In the genomic region with DNA sequence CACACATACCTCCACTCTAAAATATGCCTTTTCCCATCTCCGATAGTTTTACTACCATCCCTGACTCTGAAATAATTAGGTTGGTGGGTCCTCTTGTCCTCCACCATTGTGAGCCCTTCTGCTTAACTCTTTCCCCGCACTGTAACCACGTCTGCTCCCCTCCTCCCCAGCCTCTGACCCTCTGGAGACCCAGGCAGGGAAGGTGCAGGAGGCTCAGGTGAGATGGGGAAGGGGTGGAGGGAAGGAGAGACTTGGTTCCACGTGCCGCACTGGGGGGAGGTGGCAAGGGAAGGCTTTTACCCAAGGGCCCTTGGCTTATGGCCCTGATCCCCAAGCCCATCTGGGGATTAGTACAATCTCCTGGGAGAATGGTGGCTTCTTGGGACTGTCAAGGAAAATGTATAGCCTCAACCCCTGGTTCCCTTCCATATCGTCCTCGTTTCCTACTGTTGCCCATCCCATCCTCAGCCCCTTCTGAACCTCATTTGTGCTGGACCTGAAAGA, we compare ENCODE assay signal across 8 mouse cellular contexts. TPM values are rescaled to one million over a fixed set of nuclear protein-coding genes. Genes with fewer than 3 reads are reported as not detected.
DNase-seq lines count a peak whose midpoint lies in the region; ATAC-seq and TF ChIP-seq lines count a peak whose summit lies in the region.

A gene (minus strand): TSS at position 51 of the 504 bp plus-strand sequence.

- H3K9ac ChIP-seq in liver, adult 2 months (ENCODE audit: low read depth, low read length): peak within 1 kb of the TSS; percentile 73
- peak within 1 kb of the TSS; percentile 73 for H3K9ac ChIP-seq in intestine, embryonic 15.5 days

- no peak for TF ChIP-seq CTCF in liver, adult 2 months (IDR thresholded peaks at IDR 0.05; ENCODE audit: low read depth, low read length)
- TF ChIP-seq CTCF in bone marrow, adult 2 months (IDR thresholded peaks at IDR 0.05; ENCODE audit: control insufficient read depth, insufficient read depth, low read length): no peak

- DNase-seq in liver, adult 2 months (ENCODE audit: extremely low read depth, low read depth, low spot score): no peak
- no peak for DNase-seq in liver
- DNase-seq in gonadal fat pad, adult 2 months (ENCODE audit: low read depth): no peak
- DNase-seq in right cerebral cortex, postnatal 14 days: no peak
- no peak for DNase-seq in urinary bladder, postnatal 4 days (ENCODE audit: low spot score in 2 of 2)

- H3K4me2 ChIP-seq in intestine, embryonic 15.5 days (replicated peaks): peak within 1 kb of the TSS; percentile 75

- peak within 1 kb of the TSS; percentile 99 for H3K4me3 ChIP-seq in liver, adult 2 months (ENCODE audit: insufficient read depth, low read depth, low read length)
- peak within 1 kb of the TSS; percentile 94 for H3K4me3 ChIP-seq in bone marrow, adult 2 months (replicated peaks; ENCODE audit: control insufficient read depth, low read depth, low read length)
- peak within 1 kb of the TSS; percentile 78 for H3K4me3 ChIP-seq in intestine, embryonic 15.5 days (replicated peaks)

- WGBS in liver, adult 2 months: 78% methylated on average over 7 of the region's 7 CpGs
- WGBS in bone marrow, adult 2 months: 66% methylated on average over 7 of the region's 7 CpGs
- 60% methylated on average over 7 of the region's 7 CpGs for WGBS in intestine, embryonic 15.5 days

- TF ChIP-seq POLR2A in liver, adult 2 months (IDR thresholded peaks at IDR 0.05; ENCODE audit: extremely low read depth, insufficient read depth, low read length): no peak
- TF ChIP-seq POLR2A in bone marrow, adult 2 months (IDR thresholded peaks at IDR 0.05; ENCODE audit: borderline replicate concordance, control insufficient read depth, low read depth, low read length): no peak

- no peaks in the 10 kb centered on the region for H3K27me3 ChIP-seq in liver, adult 2 months (ENCODE audit: control insufficient read depth, insufficient read depth, low read length)
- H3K27me3 ChIP-seq in intestine, embryonic 15.5 days (replicated peaks): no peaks in the 10 kb centered on the region

- H3K27ac ChIP-seq in liver, adult 2 months (replicated peaks; ENCODE audit: insufficient read depth, low read depth, low read length): no peak within 1 kb of the TSS; the same call in 1 of the 2 replicates
- H3K27ac ChIP-seq in bone marrow, adult 2 months (ENCODE audit: control insufficient read depth, insufficient read depth, low read depth, low read length, poor library complexity): no peak within 1 kb of the TSS
- no peak within 1 kb of the TSS for H3K27ac ChIP-seq in intestine, embryonic 15.5 days

- H3K4me1 ChIP-seq in liver, adult 2 months (ENCODE audit: control insufficient read depth, insufficient read depth, low read length): peaks cover 11% of the 10 kb centered on the region
- H3K4me1 ChIP-seq in bone marrow, adult 2 months (ENCODE audit: control insufficient read depth, insufficient read depth, low read length): peaks cover 4% of the 10 kb centered on the region; the same call in 1 of the 2 replicates
- peaks cover 17% of the 10 kb centered on the region for H3K4me1 ChIP-seq in intestine, embryonic 15.5 days (replicated peaks)

- no peaks in the 10 kb centered on the region for H3K36me3 ChIP-seq in liver, adult 2 months (ENCODE audit: control insufficient read depth, insufficient read depth, low read length)
- H3K36me3 ChIP-seq in intestine, embryonic 15.5 days: no peaks in the 10 kb centered on the region

- H3K79me2 ChIP-seq in liver, adult 2 months (ENCODE audit: control insufficient read depth, insufficient read depth, low read length): peaks cover 35% of the 10 kb centered on the region; the same call in 1 of the 2 replicates

- no peaks in the 10 kb centered on the region for H3K9me3 ChIP-seq in intestine, embryonic 15.5 days

- ATAC-seq in intestine, embryonic 15.5 days: no peak
- ATAC-seq in megakaryocyte progenitor cell, adult 5-6 weeks (replicated peaks; ENCODE audit: poor library complexity): no peak

RNA-seq across cellular contexts. Expression of the gene that starts here (rescaled TPM):
- total RNA-seq in liver, adult 2 months (2014; rRNA removed): 6.1 and 7.3 TPM in 2 replicates
- 39.9 and 46.3 TPM in 2 replicates for polyA plus RNA-seq in liver, adult 2 months (2012; rRNA removed)
- polyA plus RNA-seq in bone marrow, adult 2 months (2011; ENCODE audit: insufficient read depth, insufficient read length, low replicate concordance, missing spikeins): 7.9 and 12.1 TPM in 2 replicates
- polyA plus RNA-seq in gonadal fat pad, adult 2 months (2012; rRNA removed): 39.2 and 41.0 TPM in 2 replicates
- polyA plus RNA-seq in intestine, embryonic 15.5 days (2015; fragmentation: Nextera tagmentation; extraction: Ambion mirVana): 40.2 and 43.7 TPM in 2 replicates
- total RNA-seq in megakaryocyte progenitor cell, adult 5-6 weeks (2015): 14.7 and 18.4 TPM in 2 replicates
- 12.3 and 15.7 TPM in 2 replicates for total RNA-seq in megakaryocyte progenitor cell, adult 5-6 weeks (2017)
